Mouse (Mus musculus): ENCODE data around the gene Bpifa6.

GRCm38 (mm10) chr2:153962821-153963331 lies 11.9 kb upstream of the Bpifa6 start:
- TF ChIP-seq ZNF384 (IDR thresholded peaks at IDR 0.05; ENCODE audit: low read depth, low read length) (no peak), CHD2 (IDR thresholded peaks at IDR 0.05; ENCODE audit: low read depth, low read length) (no peak), ZC3H11A (IDR thresholded peaks at IDR 0.05; ENCODE audit: borderline replicate concordance, low read depth, low read length) (no peak)
